Mouse (Mus musculus): ENCODE data around the gene Irf1.

Irf1 gene

DNA sequence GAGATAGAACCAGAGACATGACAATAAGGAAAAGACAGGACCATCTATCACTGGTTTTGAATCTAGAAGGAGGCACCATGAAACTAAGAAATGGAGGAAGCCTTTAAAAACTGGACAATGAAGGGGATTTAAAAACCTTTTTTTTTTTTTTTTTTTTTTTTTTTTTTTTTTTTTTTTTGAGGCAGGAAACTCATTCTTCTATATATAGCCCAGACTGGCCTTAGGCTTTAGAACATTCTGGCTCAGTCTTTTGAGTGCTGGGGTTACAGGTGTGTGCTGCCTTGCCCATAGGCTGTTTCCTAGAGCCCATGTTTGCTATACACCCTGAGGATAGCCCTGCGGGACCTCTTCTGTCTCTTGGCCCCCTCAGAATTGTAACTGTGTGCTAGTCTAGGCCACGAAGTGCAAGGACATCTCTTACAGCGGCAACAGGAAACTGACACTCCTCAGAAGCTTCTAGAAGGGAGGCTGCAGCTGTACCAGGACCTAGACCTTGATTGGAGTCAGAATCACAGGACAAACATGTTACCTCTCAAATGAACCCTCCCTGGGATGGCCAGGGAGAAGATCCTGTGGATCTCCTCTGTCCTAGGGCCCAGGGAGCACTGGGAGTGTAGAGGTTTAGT is 15.6 kb downstream of the Irf1 start:
- no peak for DNase-seq

DNA sequence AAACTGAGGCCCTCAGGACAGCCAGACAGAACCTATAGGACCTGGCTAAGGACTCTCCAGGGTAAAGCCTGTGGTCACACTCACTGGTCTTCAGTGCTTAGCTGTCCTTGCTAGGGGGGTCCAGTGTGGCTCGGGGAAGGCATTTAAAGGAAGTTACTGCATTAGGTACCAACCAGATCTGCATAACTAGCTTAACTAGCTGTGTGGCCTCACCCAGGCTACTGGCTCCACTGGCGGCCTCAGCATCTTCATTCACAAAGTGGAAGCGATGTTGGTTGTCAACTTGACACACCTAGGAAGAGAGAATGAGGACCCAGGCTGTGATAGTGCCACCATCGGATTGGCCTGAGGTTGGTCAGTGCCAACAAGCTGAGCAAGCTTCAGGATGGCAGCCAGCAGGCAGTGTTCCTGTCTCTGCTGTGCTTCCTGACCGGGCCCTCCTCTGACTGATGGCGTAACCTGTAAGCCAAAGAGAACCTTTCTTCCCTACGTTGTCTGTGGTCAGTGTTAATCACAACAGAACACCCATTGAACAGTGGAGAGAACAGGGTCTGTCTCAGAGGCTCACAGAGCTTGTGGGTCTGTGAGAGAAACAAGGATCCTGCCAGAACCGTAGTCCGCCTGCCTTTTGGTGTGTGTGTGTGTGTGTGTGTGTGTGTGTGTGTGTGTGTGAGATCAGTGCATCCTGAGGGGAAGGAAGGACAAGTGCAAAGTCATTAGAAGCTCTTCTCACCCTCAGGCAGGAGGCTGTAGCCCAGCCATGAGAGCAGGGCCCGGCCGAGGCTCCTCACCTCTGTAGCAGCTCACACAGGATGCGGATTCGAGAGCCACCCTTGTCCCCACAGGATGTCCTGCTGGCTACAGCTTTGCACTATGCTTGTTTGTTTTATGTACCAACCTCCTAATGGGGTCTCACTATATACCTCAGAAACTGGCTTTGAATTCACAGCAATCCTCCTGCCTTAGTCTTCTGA is 16.5 kb downstream of the Irf1 start:
- no peak for DNase-seq

DNA sequence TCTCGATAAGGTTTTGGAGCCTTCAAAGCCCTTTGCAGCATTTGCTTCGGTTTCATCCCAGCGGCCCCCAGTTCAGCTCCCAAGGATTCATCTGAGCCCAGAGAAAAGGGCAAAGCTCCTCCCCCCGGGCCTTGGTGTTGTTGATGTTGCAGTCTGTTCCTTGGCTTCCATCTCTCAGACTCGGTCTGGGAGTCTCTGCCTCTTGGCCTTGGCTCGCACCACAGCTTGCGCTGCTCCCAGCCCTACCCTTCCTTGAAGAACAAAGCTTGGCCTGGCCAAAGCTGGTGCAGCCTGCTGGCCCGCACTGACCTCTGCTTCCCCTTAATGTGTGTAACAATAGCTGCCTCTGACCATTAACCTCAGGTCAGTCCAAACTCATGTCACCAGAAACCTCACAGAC is 18.4 kb downstream of the Irf1 start:
- DNase-seq: no peak

DNA sequence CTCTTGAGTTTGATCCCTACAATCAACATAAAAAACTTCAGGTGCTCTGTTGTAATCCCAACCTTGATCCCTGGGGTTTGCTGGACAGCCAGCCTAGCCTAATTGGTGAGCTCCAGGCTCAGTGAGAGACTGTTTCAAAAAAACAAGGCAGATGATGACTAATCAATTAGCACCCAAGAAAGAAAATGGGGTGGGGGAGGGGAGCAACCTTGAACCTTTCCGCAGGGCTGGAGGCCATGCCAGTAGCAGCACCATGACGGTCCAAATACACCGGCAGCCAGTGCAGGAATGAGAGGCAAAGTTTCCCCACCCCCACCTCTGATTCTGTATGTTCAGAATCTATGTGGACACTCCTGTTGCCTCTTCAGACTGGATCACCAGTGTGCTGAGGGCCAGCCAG is 19.5 kb downstream of the Irf1 start:
- DNase-seq: no peak

DNA sequence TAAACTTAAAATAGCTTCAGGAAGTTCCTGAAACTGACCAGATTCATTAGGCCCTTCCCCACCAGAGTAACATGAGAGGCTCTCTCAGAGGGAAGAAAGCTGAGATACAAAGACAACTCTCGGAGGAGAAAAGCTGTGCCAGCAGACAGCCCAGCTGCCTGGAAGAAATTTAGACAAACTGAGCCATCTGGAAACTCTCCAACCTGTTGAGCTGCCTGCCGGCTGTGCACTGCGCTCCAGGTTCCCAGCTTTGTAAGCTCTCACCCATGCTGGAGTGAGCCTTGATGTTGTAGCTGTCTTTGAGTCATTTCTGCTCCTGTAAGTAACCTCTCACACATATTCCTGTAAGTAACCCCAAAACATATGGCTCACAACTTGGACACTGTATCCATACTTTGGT is 23.2 kb downstream of the Irf1 start:
- no peak for DNase-seq

DNA sequence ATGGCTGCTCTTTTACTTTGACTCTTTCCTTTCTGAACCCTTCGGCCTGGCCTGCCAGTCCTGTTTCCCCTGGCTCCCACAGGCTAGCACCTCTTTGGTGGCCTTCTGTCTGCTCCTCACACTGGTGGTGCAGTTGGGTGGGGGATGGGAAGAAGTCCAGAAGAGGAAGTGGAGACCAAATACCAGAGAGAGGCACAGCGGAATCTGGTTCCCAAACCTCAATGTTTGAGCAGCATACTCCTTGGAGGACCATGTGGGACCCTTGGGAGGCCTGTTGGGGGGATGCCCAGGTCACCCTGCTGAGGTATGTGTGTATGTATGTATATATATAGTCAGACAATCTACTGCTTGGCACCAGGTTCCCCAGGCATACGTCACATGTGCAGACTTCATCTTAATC is 24.2 kb downstream of the Irf1 start:
- peak; percentile 33 for DNase-seq

DNA sequence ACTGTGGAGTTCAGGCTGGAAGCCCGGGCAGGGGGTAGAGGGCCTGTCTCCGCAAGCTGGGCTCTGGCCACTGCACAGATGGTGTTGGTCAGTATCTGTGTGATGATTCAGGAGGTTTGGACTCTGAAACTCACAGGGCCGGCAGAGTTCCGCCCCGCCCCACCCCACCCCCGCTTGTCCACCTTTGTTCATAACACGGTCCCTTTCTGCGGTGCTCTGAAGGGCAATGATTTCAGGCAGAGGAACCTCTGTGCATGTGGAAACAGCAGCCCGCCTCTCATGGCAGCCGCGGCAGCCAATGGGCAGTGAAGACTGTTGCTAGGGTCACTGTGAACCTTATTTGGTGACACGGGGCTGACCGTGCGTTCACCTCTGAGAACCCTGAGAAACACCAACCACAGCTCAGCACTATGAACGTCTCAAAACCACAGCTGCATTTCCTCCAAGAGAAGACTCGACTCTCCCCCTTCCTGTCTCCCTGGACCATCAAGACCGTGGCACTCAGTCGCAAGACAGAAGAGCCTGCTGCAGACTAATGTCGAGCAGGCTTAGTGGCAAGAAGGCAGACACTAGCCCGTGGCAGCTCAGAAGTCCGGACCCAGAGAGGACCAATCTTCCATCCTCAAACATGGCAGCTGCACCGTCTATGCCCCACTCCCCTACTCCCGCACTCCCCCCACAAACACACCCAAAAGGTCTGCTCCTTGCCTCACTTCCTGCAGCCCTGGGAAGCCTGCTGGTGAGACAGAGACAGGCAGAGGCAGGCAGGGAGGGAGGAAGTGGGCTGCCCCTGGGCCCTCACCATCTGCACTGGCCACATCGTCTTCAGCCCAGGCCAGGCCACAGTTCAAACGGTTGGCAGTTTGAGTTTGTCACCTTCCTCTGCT is 25.1 kb downstream of the Irf1 start:
- DNase-seq: peak; percentile 66

DNA sequence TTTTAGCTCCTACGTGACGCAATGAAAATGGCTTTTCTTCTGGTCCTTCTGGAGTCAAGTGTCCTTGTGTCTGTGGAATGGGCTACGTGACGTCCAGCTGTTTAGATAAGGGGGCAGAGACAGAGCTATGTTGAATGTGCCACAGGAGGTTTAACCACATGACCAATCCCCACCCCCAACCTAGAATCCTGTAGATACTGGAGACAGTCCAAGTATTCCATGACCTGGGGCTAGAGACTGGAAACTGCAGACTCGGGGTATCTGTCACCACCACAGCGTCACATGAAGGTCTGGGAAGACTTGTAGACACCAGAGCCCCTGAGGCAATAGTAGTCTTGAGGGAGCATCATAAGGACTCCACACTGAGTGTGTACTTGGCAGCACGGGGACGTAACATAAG is 26.0 kb downstream of the Irf1 start:
- DNase-seq: no peak

DNA sequence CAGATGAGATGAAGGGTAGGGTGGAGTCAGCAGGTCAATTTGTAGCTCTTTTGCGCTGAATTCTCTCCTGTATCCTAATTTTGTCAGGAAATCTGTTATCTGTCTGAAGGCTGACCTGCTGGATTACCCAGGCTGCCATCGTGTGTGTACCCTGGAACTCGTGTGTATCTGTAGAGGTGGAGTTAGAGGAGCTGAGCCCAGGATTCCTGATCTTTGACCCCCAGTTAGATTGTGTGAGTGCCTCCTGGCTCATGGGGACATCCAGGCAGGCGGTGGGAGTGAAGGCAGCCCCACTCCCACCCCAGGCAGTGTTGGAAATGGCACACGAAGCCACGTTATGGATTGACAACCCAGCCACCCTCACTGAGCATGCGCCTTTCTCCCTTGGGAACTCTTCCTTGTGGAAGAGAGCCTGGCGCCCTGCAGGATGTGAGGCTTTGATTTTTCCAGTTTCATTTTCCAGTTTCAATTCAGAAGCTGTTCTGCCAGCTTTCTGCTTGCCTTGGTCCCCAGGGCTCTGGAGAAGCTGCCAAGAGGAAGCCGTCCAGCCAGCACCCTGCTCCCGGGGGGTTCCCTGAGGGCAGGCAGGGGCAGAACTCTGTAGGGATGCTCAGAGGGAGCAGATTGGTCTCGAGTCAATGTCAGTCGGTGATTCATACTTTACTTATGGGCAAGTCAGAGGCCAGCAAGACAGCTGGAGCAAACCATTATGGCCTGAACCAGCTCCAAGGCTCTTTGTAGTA is 26.8 kb downstream of the Irf1 start:
- no peak for DNase-seq

DNA sequence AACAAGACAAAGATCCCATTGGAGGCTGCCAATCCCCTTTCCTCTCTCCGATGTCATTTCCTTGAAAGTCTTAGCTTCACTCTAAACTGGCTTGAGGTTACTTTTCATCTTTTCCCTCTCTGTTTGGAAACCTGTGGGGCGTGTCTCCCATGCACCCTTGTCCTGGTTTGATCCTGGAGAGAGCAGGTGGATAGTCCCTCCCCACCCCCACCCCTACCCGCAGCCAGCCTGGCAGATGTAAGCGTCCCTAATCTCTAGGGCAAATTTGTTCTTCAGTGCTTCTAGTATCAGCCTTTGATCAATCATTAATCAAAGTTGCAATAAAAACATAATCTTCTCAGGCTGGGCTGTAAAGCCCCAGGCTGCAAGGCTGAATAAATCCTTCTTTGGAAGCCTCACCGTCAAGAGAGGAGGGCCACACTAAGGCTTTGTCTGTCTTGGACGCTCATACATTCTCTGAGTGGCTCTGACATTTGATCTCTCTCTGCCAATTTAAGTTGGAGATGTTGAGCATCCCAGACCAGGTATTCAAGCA is 27.6 kb downstream of the Irf1 start:
- DNase-seq: no peak

DNA sequence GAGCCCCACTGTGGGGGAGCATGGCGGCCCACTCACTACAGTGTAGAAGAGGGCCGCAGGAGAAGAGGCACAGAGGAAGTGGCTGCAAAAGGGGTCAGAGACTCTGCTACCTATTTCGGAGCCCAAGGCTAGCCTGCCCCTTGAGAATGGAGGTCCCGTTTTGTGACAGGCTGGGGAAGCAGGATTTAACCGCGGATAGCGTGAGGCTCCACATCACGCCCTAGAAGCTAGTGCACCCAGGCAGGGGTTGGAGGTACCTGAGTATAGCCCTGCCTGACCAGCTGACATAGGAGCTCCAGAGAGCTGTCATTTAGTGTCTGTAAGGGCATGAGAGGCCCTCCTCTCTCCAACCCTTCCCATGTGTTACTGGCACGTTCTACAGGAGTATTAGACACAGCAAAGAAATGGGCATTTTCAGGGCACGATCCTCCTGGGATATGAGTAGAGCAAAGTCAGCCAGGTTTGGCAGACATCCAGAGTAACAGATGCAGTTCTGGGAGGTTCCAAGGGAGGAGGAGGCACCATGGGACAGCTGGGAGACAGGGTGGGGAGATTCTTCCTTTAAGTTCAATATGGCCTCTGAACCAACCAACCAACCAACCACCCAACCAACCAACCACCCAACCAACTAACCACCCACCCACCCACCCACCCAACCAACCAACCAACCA is 28.4 kb downstream of the Irf1 start:
- no peak for DNase-seq

DNA sequence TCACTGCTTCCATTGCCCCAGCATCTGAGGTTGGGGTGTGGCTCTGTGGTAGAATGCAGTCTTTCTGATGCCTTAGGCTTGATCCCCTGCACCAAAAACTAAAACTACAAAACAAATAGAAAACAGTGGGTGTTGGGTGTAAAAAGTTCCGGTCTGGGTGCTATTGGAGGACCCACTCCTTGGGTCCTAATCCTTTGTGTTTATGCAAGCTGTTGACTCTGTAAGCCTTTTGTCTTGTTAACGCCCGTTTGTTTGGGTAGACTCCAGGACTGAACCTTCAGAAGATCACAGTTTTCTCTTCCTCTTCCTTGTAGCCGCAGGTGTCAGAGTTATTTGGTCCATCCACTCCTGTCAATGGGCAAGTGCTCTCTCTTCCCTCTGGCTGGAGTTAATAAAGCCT is 30.2 kb downstream of the Irf1 start:
- DNase-seq: no peak

DNA sequence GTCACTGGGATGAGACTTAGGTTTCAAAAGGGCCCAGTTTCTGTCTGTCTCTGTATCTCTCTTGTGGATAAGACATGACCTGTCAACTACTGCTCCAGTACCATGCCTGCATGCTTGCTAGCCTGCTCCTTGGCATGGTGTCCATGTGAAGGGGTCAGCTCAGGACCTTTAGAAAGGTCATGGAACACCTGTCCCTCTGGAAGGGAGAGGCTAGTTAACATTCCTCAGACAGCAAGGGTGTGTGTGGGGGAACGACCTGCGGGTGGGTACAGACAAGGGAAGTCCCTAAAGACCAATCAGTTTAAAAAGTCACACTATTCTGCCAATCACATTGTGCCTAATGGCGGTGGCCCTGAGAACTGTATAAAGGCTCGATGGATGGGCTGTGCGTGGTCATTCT is 31.2 kb downstream of the Irf1 start:
- no peak for DNase-seq

DNA sequence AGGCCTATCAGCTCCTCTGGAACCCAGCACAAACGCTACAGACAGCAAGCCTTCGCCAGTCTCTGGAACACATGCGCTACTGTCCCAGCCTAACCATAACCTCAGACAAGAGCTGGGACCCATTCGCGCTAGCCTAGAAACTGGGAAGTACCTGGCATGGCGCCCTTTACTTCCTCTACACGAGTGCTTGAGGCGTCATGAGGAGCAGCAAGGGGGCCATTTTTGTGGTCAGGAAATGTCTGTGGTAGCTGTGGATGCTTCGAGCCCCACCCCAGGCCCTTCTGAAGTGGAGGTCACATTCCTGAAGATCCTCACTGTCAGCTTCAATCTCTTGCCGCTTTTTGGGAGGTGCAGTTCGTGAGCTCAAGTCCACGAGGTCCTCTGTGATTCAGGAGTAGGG is 33.3 kb downstream of the Irf1 start:
- peak; percentile 28 for DNase-seq

DNA sequence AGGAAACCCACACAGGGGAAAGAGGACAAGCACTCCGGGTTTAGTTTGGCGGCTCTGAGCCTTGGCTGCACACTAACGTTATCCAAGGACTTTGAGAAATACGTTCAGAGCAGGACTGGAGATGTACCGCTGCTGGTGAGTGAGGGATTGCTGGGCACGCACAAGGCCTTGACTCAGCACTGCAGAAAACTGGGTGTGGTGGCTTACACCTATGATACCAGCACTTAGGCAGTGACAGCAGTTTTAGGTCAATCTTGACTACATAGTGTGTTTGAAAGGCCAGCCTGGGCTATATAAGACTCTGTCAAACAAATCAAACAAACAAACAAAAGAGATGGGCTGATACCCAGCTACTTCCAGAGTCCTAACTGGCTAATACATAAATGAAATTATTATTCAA is 33.7 kb downstream of the Irf1 start:
- no peak for DNase-seq

DNA sequence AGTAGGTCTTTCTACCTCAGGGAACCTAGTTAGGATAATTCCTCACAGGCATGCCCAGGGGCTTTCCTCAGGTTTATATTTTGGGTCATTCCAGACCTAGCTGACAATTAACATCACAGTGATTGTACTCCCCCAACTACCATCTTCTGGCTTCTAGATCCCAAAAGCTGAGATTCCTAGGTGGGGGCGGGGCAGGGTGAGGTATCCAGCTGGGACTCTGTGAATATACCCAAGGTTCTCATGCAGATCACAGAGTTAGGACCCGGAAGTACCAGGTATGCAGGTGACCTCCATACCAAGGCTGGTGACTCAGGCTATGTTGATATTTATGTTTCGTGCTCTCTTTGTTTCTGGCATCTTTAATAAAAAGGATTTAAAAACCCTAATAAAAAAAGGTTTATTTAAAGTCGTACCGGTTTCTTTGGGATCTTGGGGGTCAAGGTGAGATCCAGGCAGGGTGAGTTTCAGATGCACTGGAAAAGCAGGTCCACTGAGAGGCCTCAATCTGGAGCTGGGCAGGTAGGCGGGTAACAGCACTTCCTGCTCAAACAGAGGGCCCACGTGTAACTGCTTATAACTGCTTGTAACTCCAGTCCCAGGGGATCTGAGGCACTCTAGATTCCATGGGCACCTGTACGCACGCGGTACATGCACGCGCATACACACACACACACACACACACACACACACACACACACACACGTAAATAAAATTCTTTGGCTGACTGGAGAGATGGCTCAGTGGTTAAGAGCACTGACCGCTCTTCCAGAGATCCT is 34.9 kb downstream of the Irf1 start:
- no peak for DNase-seq

DNA sequence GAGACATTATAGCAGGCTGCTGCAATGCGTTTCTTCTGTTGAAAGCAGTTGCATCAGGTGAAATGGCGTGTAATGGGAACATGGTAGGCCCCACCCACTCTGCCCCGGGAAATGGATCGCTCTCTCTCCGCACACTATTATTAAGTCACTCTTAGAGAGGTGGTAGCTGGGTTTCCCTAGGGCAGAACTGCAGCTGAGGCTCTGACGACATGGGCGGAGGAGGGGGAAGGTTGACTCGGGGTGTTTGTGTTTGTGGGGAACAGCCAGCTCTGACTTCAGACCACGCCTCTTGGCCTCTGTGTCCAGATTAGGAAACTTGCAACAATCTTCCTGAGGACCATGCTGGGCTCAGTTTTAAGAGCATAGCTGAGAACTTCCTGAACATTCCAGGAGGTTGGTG is 36.0 kb downstream of the Irf1 start:
- DNase-seq: no peak

DNA sequence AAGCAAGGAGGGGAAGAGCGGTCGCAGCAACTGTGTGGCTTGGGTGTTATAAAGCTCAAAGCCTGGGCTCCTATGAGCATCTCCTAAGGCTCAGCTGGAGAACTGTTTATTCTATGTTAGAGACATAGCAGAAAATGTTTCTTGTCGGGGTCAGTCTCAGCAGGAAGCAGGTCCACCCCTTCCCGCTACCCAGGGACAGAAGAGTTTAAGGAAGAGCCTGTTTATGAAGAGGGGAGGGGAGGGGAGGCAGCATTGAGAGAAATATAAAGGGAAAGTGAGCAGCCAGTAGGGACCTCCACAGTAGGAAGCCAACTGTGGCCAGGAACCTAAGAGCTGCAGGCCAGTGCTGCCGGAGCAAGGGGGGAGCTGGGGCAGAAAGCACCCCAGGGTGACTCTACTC is 39.5 kb downstream of the Irf1 start:
- no peak for DNase-seq

DNA sequence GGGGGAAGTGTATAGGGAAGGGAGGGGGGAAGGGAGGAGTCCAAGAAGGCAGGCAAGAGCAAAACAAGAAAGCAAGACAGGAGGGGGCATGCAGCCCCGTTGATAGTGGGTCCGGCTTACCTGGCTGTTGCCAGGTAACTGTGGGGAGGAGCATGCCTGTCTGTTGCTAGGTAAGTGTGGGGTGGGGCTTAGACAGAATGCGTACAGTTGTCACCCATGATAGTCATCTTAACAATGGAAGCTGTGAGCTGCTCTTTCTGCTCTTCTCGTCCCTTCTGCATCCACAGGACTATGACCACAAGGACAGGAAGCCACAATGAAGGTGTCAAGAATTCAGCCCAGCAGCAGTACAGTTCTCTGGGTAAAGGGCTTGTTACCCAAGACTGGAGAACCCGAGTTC is 40.3 kb downstream of the Irf1 start:
- no peak for DNase-seq

DNA sequence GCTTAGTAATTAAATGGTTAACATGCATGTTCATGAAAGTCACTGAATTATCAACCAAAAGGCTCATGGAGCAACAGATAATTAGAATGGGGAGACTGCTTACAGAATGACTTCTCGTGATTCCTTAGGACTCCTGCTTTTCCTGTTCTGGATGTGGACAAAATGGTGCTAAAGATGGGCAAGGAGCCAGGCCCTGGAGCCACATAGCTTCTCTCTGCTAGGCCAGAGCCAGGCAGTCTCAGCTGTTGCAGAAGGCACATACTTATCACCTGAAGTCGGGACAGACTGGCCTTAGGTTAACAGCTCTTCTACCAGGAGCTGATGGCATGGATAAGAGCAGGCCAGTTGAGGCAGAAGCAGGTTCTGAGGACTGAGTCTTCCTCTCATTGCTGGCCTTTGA is 40.9 kb downstream of the Irf1 start:
- no peak for DNase-seq

DNA sequence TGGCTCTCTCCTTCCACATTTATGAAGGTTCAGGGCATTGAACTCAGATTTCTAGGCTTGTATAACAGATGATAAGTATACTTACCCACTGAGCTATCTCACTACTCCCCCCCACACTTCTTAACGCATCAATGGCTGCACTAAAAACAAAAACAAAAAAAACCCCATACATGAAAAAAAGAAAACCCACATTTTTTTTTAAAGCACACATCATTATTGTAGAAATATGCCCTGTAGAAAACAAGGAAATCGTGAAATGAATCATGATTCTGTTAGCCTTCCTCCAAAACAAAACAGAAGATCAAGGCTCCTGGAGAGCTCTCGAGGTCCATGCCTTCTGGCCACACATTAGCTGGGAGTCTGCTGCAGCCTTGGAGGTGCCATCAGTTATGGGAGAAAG is 41.5 kb downstream of the Irf1 start:
- no peak for DNase-seq
